Comparison of ENCODE assay signal across 14 mouse cellular contexts in genomic region chr5:137751988-137752387, GRCm38 (mm10). TPM values are rescaled to one million over a fixed set of nuclear protein-coding genes. Genes with fewer than 3 reads are reported as not detected.
"Had no signal": no experiment of that assay in that cellular context is flagged by ENCODE, and none has a peak within 500 bp of the region (broad histone marks: within the 10 kb centered on the region; RNA-seq: fewer than 3 reads in every experiment).

No protein-coding gene starts in this region.

- ATAC-seq: midbrain, embryonic 16.5 days had no signal

- H3K4me3 ChIP-seq: limb, embryonic 13.5 days; midbrain, embryonic 12.5 days; neural tube, embryonic 13.5 days had no signal

- H3K9me3 ChIP-seq: limb, embryonic 13.5 days; midbrain, embryonic 12.5 days; neural tube, embryonic 13.5 days had no signal

- H3K4me2 ChIP-seq: limb, embryonic 13.5 days; liver, embryonic 11.5 days; midbrain, embryonic 12.5 days; neural tube, embryonic 13.5 days had no signal

- H3K27me3 ChIP-seq: limb, embryonic 13.5 days; midbrain, embryonic 12.5 days; neural tube, embryonic 13.5 days had no signal

- H3K27ac ChIP-seq: limb, embryonic 13.5 days; midbrain, embryonic 12.5 days; neural tube, embryonic 13.5 days had no signal

- H3K9ac ChIP-seq: limb, embryonic 13.5 days; midbrain, embryonic 12.5 days; neural tube, embryonic 13.5 days had no signal

- DNase-seq: kidney, postnatal 14 days; left cerebral cortex, postnatal 4 days; lung, adult 18-20 months; retina, postnatal 1 day; right cerebral cortex, postnatal 4 days; spleen, adult 18-20 months; thymus, adult 18-20 months; thymus, postnatal 14 days had no signal

RNA-seq across cellular contexts. Expression of gene Nyap1, which starts 10.6 kb away (rescaled TPM):
- total RNA-seq: megakaryocyte-erythroid progenitor cell, adult 5-6 weeks had no signal
